Mouse (Mus musculus) lung, postnatal 4 days (tissue): ENCODE measurements around the gene Rnase1.
A peak's percentile ranks its signal among the peaks of the same experiment; 100 is the strongest.
"Not testable (repeated sequence)": the region's sequence is repeated elsewhere in the genome, so short reads cannot be mapped to it uniquely, and the experiment has no call there.

Source experiments
- DNase-seq, 2 experiments: peaks; one replicate each; pipeline ENCODE4 v3.0.0; 2021

Gene Rnase1

DNA sequence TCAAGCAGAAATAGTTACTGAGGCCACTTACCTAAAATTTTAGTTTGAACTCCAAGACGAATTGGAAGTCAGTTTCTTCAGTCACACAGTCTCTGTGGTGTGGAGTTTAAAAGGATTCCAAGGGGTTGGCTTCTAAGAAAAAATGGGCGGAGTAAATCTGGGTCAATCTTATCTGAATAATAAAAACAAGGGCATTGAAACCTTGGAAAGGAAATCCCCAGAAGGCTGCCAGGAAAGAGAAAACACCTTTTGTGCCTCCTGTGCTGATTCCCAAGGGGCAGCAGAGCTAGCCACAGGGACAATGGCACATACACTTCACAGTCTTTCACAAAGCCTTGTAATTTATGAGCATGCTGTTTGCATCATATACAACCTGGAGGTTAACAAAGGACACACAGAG is at the start of gene Rnase1:
Gene Rnase1 (minus strand): TSS at position 101 of the 400 bp plus-strand sequence.
- DNase-seq: no peak

- DNase-seq: peak; percentile 33 to 40
These were observed 49.1 kb upstream of the Rnase1 start for GRCm38 (mm10) chr14:51195681-51196080.

GRCm38 (mm10) chr14:51181051-51181450 is 34.5 kb upstream of the Rnase1 start:
- not testable (repeated sequence) for DNase-seq

- no peak for DNase-seq
These were observed 27.3 kb upstream of the Rnase1 start for GRCm38 (mm10) chr14:51173843-51174242.

DNA sequence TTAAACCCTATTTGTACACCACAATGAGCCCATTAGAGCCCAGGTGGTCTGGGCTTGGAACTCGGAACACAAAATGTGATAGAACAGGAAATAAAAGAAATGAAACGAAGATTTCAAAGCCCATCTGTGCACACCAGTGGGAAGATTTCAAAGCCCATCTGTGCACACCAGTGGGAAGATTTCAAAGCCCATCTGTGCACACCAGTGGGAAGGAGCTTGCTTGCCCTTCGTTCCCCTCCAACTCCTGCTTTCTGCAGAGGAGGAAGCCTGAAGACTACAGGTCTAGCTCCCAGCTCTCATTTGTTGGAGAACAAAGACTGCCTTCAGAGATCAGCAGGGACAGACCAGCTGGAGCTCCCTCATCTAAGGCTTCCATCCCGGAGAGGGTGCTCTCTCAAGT is 26.4 kb upstream of the Rnase1 start:
- not testable (repeated sequence) for DNase-seq

- DNase-seq: peak in 1 of 2 experiments; percentile 24
These were observed 25.7 kb upstream of the Rnase1 start for GRCm38 (mm10) chr14:51172095-51172865.

DNA sequence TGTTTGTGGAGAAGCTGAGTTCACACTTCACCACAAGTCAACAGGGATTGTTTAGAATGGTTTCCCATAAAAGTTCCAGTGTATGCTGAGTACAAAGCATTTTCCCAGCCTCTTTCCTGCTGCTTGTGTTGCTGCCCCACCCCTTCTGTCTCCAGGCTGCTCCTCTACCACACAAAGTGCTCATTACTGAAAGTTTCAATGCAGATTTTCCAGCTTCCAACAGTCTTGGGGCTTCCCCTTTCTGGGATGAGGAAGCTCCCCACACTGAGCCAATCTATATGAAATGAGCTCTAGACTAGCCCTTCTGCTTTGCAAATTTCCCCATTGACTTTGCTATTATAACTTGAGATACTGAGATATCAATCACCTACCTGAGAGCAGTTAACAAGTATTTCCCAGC is 19.5 kb upstream of the Rnase1 start:
- DNase-seq: no peak

GRCm38 (mm10) chr14:51165435-51165834 is 18.9 kb upstream of the Rnase1 start:
- no peak for DNase-seq

- DNase-seq: not testable (repeated sequence)
These were observed 16.7 kb upstream of the Rnase1 start for GRCm38 (mm10) chr14:51163323-51163722.

GRCm38 (mm10) chr14:51161976-51162375 is 15.4 kb upstream of the Rnase1 start, which contains the start of gene Rnase2b:
Rnase2b (plus strand) TSS chr14:51162260.
- DNase-seq: peak in 1 of 2 experiments; percentile 26

DNA sequence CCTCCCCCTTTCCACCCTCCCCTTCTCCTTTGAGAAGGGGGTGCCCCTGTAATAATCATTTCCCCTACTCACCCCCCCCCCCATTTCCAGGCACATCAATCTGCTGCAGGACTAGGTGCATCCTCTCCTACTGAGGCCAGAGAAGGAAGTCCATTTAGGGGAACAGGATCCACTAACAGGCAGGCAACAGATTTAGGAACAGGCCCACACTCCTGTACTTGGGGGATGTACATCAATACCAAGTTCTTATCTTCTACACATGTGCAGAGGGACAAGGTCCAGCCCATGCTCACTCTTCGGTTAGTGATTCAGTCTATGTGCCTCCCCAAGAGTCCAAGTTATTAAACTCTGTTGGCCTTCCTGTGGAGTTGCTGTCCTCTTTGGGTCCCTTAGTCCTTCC is 10.5 kb upstream of the Rnase1 start:
- DNase-seq: no peak

GRCm38 (mm10) chr14:51156736-51157068 is 10.1 kb upstream of the Rnase1 start:
- DNase-seq: no peak

DNA sequence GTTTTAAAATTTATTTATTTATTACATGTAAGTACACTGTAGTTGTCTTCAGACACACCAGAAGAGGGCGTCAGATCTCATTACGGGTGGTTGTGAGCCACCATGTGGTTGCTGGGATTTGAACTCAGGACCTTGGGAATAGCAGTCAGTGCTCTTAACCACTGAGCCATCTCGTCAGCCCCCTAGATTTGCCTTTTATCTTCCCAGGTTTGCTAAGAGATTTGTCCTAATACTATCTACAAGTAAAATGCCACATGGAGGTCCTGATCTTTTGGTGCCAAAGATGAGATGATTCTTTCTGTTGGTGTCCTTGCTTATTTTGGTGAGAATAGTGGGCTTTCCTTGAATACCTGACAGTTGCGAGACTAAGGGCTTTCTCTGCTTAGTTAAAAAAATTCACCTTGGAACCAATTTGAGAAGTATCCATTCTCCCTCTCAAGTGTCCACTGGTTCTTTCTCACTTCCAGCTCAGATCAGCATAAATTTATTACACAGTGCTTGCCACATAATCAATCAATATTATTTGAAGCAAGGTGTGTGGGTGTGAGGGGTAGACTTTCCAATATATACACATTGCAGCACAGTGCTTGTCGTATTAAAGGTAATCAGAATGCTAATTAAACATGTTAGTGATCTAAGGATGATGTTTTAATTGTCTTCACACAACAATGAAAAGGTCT is 9.6 kb upstream of the Rnase1 start:
- DNase-seq: no peak

DNA sequence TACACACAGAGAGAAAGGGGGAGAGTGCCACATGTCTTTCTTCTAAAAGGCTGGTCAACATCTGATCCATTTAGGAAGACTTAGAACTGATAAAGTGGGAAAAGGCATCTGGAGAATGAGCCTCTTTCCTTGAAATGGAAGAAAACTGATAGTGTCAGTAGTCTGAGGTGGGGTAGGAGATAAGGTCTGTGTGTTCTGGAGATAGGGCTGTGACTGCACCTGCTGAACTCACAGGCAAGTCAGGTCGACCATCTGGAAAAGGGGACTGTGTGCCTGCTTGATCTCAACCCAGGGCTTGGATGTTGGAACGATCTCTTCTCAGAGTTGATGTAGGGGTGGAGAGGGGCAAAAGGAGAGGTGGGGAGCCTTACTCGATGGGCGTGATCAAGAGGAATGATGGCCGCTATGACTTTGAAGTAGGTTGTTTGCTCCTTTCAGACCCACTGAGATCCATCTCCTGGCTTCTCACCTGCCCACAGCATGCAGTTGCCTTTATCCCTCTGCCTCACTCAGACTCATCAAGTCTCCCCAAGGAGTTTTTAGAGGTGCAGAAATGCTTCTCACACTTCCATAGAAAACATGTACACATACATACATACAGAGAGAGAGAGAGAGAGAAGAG is 5.8 kb upstream of the Rnase1 start:
- DNase-seq: no peak

DNA sequence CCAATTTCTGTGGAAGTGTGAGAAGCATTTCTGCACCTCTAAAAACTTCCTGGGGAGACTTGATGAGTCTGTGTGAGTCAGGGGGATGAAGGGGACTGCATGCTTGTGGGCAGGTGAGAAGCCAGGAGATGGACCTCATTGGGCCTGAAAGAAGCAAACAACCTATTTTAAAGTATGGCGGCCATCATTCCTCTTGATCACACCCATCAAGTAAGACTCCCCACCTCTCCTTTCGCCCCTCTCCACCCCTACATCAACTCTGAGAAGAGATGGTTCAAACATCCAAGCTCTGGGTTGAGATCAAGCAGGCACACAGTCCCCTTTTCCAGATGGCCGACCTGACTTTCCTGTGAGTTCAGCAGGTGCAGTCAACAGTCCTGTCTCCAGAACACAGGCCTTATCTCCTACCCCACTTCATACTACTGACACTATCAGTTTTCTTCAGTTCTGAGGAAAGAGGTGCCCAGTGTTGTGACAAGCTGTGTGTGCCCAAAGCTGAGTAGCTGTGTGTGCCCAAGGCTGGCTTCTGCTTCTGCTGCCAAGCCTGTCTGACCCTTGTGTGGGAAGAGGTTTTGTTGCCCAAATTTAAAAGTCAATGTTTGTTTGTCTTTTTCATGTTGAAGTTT is 3.7 kb upstream of the Rnase1 start:
- no peak for DNase-seq

GRCm38 (mm10) chr14:51149164-51149563 is 2.6 kb upstream of the Rnase1 start:
- DNase-seq: no peak

DNA sequence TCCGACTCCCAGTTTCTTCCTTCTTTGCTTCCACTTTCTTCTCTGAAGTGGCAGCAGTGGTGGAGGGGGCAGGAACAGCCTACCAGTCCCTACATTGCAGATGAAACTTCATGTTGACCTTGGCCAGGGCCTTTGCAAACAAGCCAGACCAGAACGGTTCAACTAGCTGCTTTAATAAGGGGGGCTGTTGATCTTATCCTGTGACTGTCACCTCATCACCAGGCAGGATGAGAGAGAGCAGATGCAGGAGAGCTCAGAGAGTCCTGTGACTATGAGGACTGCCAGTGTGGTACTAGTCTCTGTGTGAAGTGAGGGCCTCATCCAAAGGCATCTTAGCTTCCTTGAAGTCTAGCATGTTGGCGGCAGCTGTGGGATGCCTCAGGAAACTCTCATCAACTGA is 1.4 kb upstream of the Rnase1 start:
- DNase-seq: no peak

- no peak for DNase-seq
These were observed 1.1 kb downstream of the Rnase1 start for GRCm38 (mm10) chr14:51145521-51145920.

GRCm38 (mm10) chr14:51144451-51144850 is 2.1 kb downstream of the Rnase1 start:
- no peak for DNase-seq

GRCm38 (mm10) chr14:51143937-51144336 is 2.6 kb downstream of the Rnase1 start:
- DNase-seq: no peak

DNA sequence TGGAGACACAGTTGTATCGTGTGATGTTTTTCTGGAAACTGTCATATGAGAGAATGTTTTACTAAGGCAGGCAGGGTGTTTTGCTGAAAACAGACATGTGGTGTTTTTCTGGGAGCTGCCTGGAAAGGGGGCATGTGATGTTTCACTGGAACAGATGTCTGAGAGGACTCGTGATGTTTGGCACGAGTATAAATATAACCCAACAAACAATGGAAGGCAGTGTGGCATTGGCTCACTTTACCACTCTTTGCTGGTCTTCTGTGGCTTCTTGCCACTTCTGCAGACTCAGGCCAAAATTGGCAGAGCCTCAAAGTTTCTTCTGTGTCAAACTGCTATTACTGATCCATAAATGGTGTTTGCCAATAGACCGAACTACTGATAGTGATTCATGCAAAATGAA is 3.3 kb downstream of the Rnase1 start:
- DNase-seq: no peak

DNA sequence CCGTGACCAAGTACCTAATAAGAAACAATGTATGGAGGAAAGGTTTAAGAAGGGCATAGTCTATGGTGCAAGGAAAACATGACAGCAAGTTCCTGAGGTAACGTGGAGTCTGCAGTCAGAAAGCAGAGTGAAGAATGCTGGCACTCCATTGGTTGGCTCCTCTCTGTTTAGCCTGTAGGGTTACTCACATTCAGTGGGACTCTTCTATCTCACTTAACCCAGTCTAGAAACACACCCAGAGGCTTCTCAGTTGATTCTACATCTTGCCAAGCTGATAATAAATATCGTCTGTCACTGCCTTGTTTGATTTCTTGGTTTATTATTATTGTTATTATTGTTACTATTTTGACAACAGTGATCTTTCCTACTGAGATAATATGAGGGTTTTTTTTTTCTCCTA is 4.0 kb downstream of the Rnase1 start:
- DNase-seq: no peak

- DNase-seq: no peak
These were observed 4.5 kb downstream of the Rnase1 start for GRCm38 (mm10) chr14:51142119-51142518.

DNA sequence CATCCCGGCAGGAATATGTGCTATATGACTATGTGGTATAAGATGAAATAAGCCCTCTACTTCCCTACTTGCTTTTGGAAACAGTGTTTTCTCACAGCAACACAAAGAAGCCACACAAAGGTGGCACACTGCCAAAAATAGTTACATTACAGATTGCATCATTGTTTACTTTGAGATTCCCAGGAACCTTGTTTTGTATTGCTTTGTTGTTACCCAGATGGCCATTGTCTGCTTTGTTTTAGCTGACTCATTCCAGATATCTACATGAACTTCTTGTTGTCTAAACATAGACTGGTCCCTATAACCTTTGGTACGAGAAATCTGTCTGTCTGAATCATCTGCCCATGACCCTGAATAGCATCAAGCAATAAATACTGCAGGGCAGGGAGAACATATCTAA is 6.2 kb downstream of the Rnase1 start:
- DNase-seq: no peak
